Mouse (Mus musculus) stomach, postnatal 0 days (tissue): ENCODE results near the gene Arfgap1. TPM values are rescaled to one million over a fixed set of nuclear protein-coding genes. Genes with fewer than 3 reads are reported as not detected.
A peak's percentile ranks its signal among the peaks of the same experiment; 100 is the strongest.

Source experiments
- ATAC-seq: fragments of 200-750 bp; cut with Nextera tagmentation; 2 replicates; pipeline ENCODE4 v1.8.0; 2017; ENCODE audit not compliant: low FRiP score, low TSS enrichment
- DNase-seq: peaks from one replicate; pipeline ENCODE4 v3.0.0-alpha.2; 2016; ENCODE audit warnings: low spot score
- H3K27ac ChIP-seq: fragments of 300-500 bp; sonication (generic); replicated peaks from 2 replicates; pipeline ENCODE4 v1.5.1; 2014; ENCODE audit warnings: mild to moderate bottlenecking, control low read depth
- H3K27me3 ChIP-seq: fragments of 300-500 bp; sonication (generic); 2 replicates; pipeline ENCODE4 v1.6.1; 2014; ENCODE audit warnings: low read length; ENCODE audit not compliant: control insufficient read depth, insufficient read depth
- H3K36me3 ChIP-seq: fragments of 300-500 bp; sonication (generic); 2 replicates; pipeline ENCODE4 v1.6.1; 2014; ENCODE audit warnings: low read length, mixed read lengths; ENCODE audit not compliant: control insufficient read depth, insufficient read depth
- H3K4me1 ChIP-seq: fragments of 300-500 bp; sonication (generic); replicated peaks from 2 replicates; pipeline ENCODE4 v1.6.1; 2014; ENCODE audit warnings: antibody characterized with exemption; ENCODE audit not compliant: control insufficient read depth, insufficient read depth
- H3K4me2 ChIP-seq: fragments of 300-500 bp; sonication (generic); replicated peaks from 2 replicates; pipeline ENCODE4 v1.6.1; 2014; ENCODE audit warnings: low read depth, mild to moderate bottlenecking, control low read depth, moderate library complexity
- H3K4me3 ChIP-seq: fragments of 300-500 bp; sonication (generic); 2 replicates; pipeline ENCODE4 v1.5.1; 2014; ENCODE audit warnings: low read depth, low read length, control low read depth
- H3K9ac ChIP-seq: fragments of 300-500 bp; sonication (generic); 2 replicates; pipeline ENCODE4 v1.6.1; 2014; ENCODE audit warnings: mild to moderate bottlenecking, low read length, control low read depth, mixed read lengths
- H3K9me3 ChIP-seq: fragments of 300-500 bp; sonication (generic); 2 replicates; pipeline ENCODE4 v1.6.1; 2016; ENCODE audit warnings: low read length; ENCODE audit not compliant: control insufficient read depth
- CTCF ChIP-seq: IDR thresholded peaks from 2 replicates; pipeline ENCODE4 v1.5.1; 2016; ENCODE audit warnings: antibody characterized with exemption, low read depth, mild to moderate bottlenecking, moderate library complexity
- EP300 ChIP-seq: optimal IDR thresholded peaks from 2 replicates; pipeline ENCODE3; 2016; ENCODE audit warnings: antibody characterized with exemption
- WGBS: fragments of 180-500 bp; shearing (Covaris S2); extraction: QIAGEN DNeasy Blood & Tissue Kit; methylation state at CpG from one replicate; pipeline ENCODE4 v1.1.7; 2014; 5-methylcytosine and 5-hydroxymethylcytosine counted together
- polyA plus RNA-seq: library from polyadenylated mRNA; unstranded; fragments of >200 nt; fragmentation: Nextera tagmentation; extraction: Ambion mirVana; gene quantifications from 2 replicates; pipeline ENCODE4 v1.2.1, GENCODE M21; 2015

Gene Arfgap1
- polyA plus RNA-seq, 1 experiment from 2014 or later: 45.1 TPM

DNA sequence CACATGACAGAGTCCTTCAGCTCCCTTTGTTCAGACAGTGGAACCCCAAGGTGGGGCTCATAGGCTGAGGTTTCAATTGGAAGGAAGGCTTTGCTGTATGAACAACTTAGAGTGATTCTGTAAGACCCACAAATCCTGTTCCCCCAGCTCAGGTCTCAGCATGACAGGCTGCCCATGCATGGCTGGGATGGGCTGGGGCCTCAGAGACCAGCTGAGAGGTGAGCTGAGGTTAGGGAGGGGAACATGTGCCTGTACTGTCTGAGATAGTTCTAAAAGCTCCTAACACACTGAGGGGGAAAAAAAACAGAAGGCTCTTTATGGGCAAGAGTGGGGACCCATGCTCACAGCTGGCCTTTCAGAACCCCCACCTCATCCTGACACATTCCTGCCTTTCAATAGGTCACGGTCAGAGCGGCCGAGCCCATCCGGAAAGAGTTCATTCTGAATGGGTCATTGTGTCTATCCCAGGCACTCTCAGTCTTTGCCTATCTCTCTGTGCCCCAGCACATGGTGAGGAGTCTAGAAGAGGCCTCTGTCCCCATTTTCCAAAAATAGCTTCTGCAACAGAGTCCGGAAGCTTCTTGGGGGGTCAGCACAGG, 20.5 kb downstream of the Arfgap1 start:
- no peak overlapping the region for H3K27ac ChIP-seq
- no peak overlapping the region for H3K9ac ChIP-seq
- no peak overlapping the region for H3K4me3 ChIP-seq
- no peaks in the 10 kb centered on the region for H3K27me3 ChIP-seq
- no peak overlapping the region for H3K4me2 ChIP-seq
- H3K36me3 ChIP-seq: no peaks in the 10 kb centered on the region
- TF ChIP-seq EP300 (no peak), CTCF (no peak)
- DNase-seq (no peak), ATAC-seq (peak; percentile 23; the same call in 1 of the 2 replicates)
- WGBS: 78% methylated on average over 5 of the region's 5 CpGs
- H3K9me3 ChIP-seq: no peaks in the 10 kb centered on the region
- no peaks in the 10 kb centered on the region for H3K4me1 ChIP-seq

DNA sequence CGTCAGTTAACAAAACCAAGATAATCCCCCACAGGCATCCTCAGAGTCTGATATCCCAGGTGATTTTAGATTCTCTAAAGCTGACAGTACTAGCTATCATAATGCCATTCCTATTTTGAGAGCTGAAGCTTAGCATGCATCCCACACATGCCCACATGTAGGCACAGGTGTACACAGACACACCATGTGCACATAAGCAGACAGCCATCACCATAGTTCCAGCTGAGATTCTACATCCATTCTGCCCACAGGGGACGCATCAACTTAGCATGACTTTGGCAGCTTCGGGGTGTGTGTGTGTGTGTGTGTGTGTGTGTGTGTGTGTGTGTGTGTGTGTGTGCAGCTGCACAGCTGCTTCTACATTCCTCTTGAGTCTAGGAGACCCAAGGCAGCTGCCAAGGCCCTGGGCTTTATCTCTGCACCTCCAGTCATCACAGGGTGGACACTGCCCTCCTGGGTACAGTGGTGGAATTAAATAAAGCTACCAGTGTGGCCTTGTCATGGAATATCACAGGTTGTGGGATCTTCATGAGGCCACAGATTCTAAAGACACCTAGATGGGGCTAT, 21.4 kb downstream of the Arfgap1 start:
- Histone ChIP-seq H3K36me3 (no peaks in the 10 kb centered on the region), H3K9ac (no peak overlapping the region), H3K27me3 (no peaks in the 10 kb centered on the region), H3K27ac (no peak overlapping the region), H3K4me1 (no peaks in the 10 kb centered on the region), H3K9me3 (no peaks in the 10 kb centered on the region), H3K4me3 (no peak overlapping the region), H3K4me2 (no peak overlapping the region)
- no peak for TF ChIP-seq EP300
- TF ChIP-seq CTCF: peak; percentile 44
- DNase-seq: peak; percentile 27
- 43% methylated on average over 3 of the region's 3 CpGs for WGBS
- no peak; the same call in 1 of the 2 replicates for ATAC-seq

DNA sequence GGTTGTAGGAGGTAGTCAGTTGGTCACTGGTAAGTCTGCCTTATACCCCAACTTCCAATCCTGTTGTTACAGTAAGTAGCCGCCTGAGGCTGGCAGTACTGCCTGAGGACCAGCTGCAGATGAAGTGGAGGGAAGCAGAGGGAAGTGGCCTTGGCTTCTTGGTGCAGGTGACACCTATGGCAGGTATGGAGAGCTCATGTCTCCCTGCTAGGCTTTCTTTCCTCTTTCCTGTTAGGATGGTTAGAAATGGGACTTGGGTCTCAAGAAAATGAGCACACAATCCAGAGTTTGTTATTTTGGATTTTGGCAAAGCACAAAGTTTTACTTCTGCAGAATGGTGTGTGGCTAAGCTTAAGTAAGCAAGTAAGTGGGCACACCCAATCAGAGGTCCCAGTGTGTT, 21.9 kb downstream of the Arfgap1 start:
- Histone ChIP-seq H3K4me2 (no peak overlapping the region), H3K9ac (no peak overlapping the region), H3K9me3 (no peaks in the 10 kb centered on the region), H3K4me3 (no peak overlapping the region), H3K27ac (no peak overlapping the region), H3K27me3 (no peaks in the 10 kb centered on the region), H3K36me3 (no peaks in the 10 kb centered on the region), H3K4me1 (no peaks in the 10 kb centered on the region)
- WGBS: 76% methylated on average over 1 of the region's 1 CpGs
- DNase-seq (no peak), ATAC-seq (no peak)
- TF ChIP-seq CTCF: no peak
- TF ChIP-seq EP300: no peak

DNA sequence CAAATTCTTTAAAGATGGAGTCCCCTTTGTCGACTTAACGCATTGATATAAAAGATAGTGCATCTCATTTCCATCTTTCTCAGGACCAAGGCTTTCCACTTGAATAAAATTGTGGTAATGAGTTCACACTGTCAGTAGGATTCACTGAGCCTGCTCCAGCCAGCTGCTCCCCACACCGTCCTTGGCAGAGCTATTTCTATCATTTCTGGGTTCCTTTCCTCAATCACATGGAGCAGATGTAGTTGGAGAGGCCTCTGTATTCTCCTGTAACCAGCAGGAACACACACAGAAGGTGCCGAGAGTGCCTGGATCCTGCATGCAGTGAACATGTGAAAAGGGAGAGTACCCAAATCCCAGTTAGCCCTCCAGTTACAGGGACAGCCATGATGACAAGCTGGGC, 23.3 kb downstream of the Arfgap1 start:
- WGBS: 68% methylated on average over 4 of the region's 4 CpGs

DNA sequence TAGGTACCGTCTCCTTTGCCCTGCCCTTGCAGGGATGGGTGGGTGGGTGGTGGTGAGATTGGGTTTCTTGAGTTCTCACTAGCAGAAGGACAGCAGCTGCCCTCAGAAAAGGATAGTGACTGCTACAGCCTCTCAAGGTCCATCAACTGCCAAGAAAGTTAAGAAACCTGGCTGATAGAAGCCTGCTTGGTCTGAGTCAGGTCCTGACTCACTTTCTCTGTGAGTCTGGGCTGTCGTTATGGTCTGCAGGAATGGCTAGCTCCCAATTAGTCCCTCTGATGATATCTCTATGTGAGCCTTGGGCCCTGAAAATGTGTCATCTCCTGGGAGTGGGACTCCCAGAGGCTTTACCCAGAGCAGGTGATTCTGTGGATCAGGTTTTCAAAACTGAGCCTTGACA, 27.3 kb downstream of the Arfgap1 start:
- H3K4me2 ChIP-seq: no peak overlapping the region
- no peak overlapping the region for H3K9ac ChIP-seq
- H3K36me3 ChIP-seq: no peaks in the 10 kb centered on the region
- WGBS: 67% methylated on average over 2 of the region's 2 CpGs
- no peaks in the 10 kb centered on the region for H3K4me1 ChIP-seq
- no peak overlapping the region for H3K27ac ChIP-seq
- ATAC-seq: no peak
- H3K27me3 ChIP-seq: no peaks in the 10 kb centered on the region
- DNase-seq: no peak
- H3K4me3 ChIP-seq: no peak overlapping the region
- no peaks in the 10 kb centered on the region for H3K9me3 ChIP-seq
- no peak for TF ChIP-seq CTCF
- TF ChIP-seq EP300: no peak

More for the DNA sequence above, 23.3 kb downstream of the Arfgap1 start:
- TF ChIP-seq EP300: no peak
- no peak for TF ChIP-seq CTCF
- no peaks in the 10 kb centered on the region for H3K36me3 ChIP-seq
- DNase-seq (no peak), ATAC-seq (no peak)
- H3K9me3 ChIP-seq: no peaks in the 10 kb centered on the region
- H3K9ac ChIP-seq: no peak overlapping the region
- H3K27ac ChIP-seq: no peak overlapping the region
- H3K4me2 ChIP-seq: no peak overlapping the region
- H3K4me3 ChIP-seq: no peak overlapping the region
- H3K27me3 ChIP-seq: no peaks in the 10 kb centered on the region
- no peaks in the 10 kb centered on the region for H3K4me1 ChIP-seq

DNA sequence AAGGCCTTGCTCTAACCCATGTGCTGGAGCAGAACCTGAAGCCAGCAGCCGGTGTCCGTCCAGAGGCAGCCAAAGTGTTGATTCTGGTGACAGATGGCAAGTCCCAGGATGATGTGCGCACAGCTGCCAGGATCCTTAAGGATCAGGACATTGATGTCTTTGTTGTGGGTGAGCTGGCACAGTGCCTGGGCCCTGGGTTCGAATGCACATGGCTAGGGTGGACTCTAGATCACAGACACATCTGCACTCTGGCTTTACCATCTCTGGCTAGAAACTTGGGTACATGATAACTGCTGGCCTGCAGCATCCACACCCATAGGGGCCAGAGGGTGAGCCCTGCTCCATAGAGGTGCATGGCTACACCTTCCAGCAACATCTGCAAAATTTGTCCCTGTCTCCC, 28.4 kb downstream of the Arfgap1 start:
- Histone ChIP-seq H3K4me3 (no peak overlapping the region), H3K4me2 (no peak overlapping the region), H3K4me1 (no peaks in the 10 kb centered on the region), H3K36me3 (no peaks in the 10 kb centered on the region), H3K9me3 (no peaks in the 10 kb centered on the region), H3K27me3 (no peaks in the 10 kb centered on the region), H3K9ac (no peak overlapping the region), H3K27ac (no peak overlapping the region)
- ATAC-seq (no peak), DNase-seq (no peak)
- TF ChIP-seq EP300 (no peak), CTCF (no peak)
- WGBS: 77% methylated on average over 4 of the region's 4 CpGs
